Mouse (Mus musculus) lung, embryonic 16.5 days (tissue): Measurements from ENCODE around the gene Kdm4b. TPM values are rescaled to one million over a fixed set of nuclear protein-coding genes. Genes with fewer than 3 reads are reported as not detected.
A peak's percentile ranks its signal among the peaks of the same experiment; 100 is the strongest.

Experiments
- ATAC-seq: fragments of 200-750 bp; cut with Nextera tagmentation; 2 replicates; pipeline ENCODE4 v1.8.0; 2017; ENCODE audit warnings: low read depth, mild to moderate bottlenecking, moderate library complexity
- H3K27ac ChIP-seq: fragments of 300-500 bp; sonication (generic); 2 replicates; pipeline ENCODE4 v1.5.1; 2014; ENCODE audit warnings: mild to moderate bottlenecking, control low read depth, low read length
- H3K27me3 ChIP-seq: fragments of 300-500 bp; sonication (generic); 2 replicates; pipeline ENCODE4 v1.6.1; 2014; ENCODE audit warnings: low read depth, low read length, mixed read lengths; ENCODE audit not compliant: control insufficient read depth, insufficient read depth
- H3K36me3 ChIP-seq: fragments of 300-500 bp; sonication (generic); 2 replicates; pipeline ENCODE4 v1.6.1; 2014; ENCODE audit warnings: low read length; ENCODE audit not compliant: control insufficient read depth, insufficient read depth
- H3K4me1 ChIP-seq: fragments of 300-500 bp; sonication (generic); replicated peaks from 2 replicates; pipeline ENCODE4 v1.6.1; 2014; ENCODE audit warnings: low read length, mixed read lengths; ENCODE audit not compliant: control insufficient read depth, insufficient read depth
- H3K4me2 ChIP-seq: fragments of 300-500 bp; sonication (generic); 2 replicates; pipeline ENCODE4 v1.6.1; 2014; ENCODE audit warnings: low read depth, low read length, control low read depth
- H3K4me3 ChIP-seq: fragments of 300-500 bp; sonication (generic); 2 replicates; pipeline ENCODE4 v1.5.1; 2014; ENCODE audit warnings: mild to moderate bottlenecking, low read length, control low read depth
- H3K9ac ChIP-seq: fragments of 300-500 bp; sonication (generic); 2 replicates; pipeline ENCODE4 v1.6.1; 2014; ENCODE audit warnings: low read length, control low read depth
- H3K9me3 ChIP-seq: fragments of 300-500 bp; sonication (generic); 2 replicates; pipeline ENCODE4 v1.6.1; 2016; ENCODE audit warnings: low read length; ENCODE audit not compliant: control insufficient read depth
- WGBS: fragments of 180-500 bp; shearing (Covaris S2); extraction: QIAGEN DNeasy Blood & Tissue Kit; methylation state at CpG from one replicate; pipeline ENCODE4 v1.1.7; 2014; 5-methylcytosine and 5-hydroxymethylcytosine counted together
- polyA plus RNA-seq: library from polyadenylated mRNA; unstranded; fragments of >200 nt; fragmentation: Nextera tagmentation; extraction: Ambion mirVana; gene quantifications from 2 replicates; pipeline ENCODE4 v1.2.1, GENCODE M21; 2015

Gene Kdm4b
- polyA plus RNA-seq, 1 experiment from 2014 or later = 26.6 TPM

GRCm38 (mm10) chr17:56305156-56305555 lies 20.7 kb upstream of the Kdm4b start:
- no peak for ATAC-seq
- peak overlapping the region; percentile 98 for H3K4me2 ChIP-seq
- 17% methylated on average over 9 of the region's 9 CpGs for WGBS
- H3K27ac ChIP-seq = peak overlapping the region; percentile 57
- H3K9me3 ChIP-seq = no peaks in the 10 kb centered on the region
- peak overlapping the region; percentile 90 for H3K4me3 ChIP-seq
- peaks cover 41% of the 10 kb centered on the region for H3K4me1 ChIP-seq
- peak overlapping the region; percentile 75 for H3K9ac ChIP-seq
- H3K36me3 ChIP-seq = peaks cover 16% of the 10 kb centered on the region
- H3K27me3 ChIP-seq = no peaks in the 10 kb centered on the region

- WGBS = 48% methylated on average over 8 of the region's 8 CpGs
- Histone ChIP-seq H3K36me3 (peaks cover 22% of the 10 kb centered on the region), H3K27me3 (no peaks in the 10 kb centered on the region), H3K4me3 (peak overlapping the region; percentile 90), H3K4me1 (peaks cover 41% of the 10 kb centered on the region), H3K27ac (peak overlapping the region; percentile 57; the same call in 1 of the 2 replicates), H3K9ac (peak overlapping the region; percentile 75), H3K4me2 (peak overlapping the region; percentile 98), H3K9me3 (no peaks in the 10 kb centered on the region)
- no peak for ATAC-seq
Measured at GRCm38 (mm10) chr17:56305826-56306225, 20.0 kb upstream of the Kdm4b start.

GRCm38 (mm10) chr17:56308088-56308487 lies 17.8 kb upstream of the Kdm4b start:
- Histone ChIP-seq H3K27ac (peak overlapping the region; percentile 56), H3K9me3 (no peaks in the 10 kb centered on the region), H3K4me2 (0 out of 2 replicates have a peak overlapping the region, but pooled peaks have one; percentile 22), H3K4me3 (no peak overlapping the region), H3K27me3 (no peaks in the 10 kb centered on the region), H3K9ac (peak overlapping the region; percentile 49), H3K36me3 (peaks cover 35% of the 10 kb centered on the region), H3K4me1 (peaks cover 33% of the 10 kb centered on the region)
- ATAC-seq = no peak
- 47% methylated on average over 6 of the region's 6 CpGs for WGBS

GRCm38 (mm10) chr17:56309191-56309945 lies 16.5 kb upstream of the Kdm4b start:
- 0 out of 2 replicates have a peak, but pooled peaks have one; percentile 6 for ATAC-seq
- Histone ChIP-seq H3K9ac (no peak overlapping the region), H3K4me1 (peaks cover 33% of the 10 kb centered on the region), H3K9me3 (no peaks in the 10 kb centered on the region), H3K4me2 (no peak overlapping the region), H3K36me3 (peaks cover 44% of the 10 kb centered on the region), H3K27ac (no peak overlapping the region), H3K4me3 (no peak overlapping the region), H3K27me3 (no peaks in the 10 kb centered on the region)
- WGBS = 71% methylated on average over 15 of the region's 15 CpGs

GRCm38 (mm10) chr17:56324419-56324818 lies 1.4 kb upstream of the Kdm4b start:
- H3K27me3 ChIP-seq = no peaks in the 10 kb centered on the region
- ATAC-seq = no peak
- no peaks in the 10 kb centered on the region for H3K9me3 ChIP-seq
- no peak overlapping the region for H3K4me3 ChIP-seq
- H3K9ac ChIP-seq = no peak overlapping the region
- no peak overlapping the region for H3K4me2 ChIP-seq
- peaks cover 21% of the 10 kb centered on the region for H3K36me3 ChIP-seq
- 53% methylated on average over 3 of the region's 3 CpGs for WGBS
- H3K4me1 ChIP-seq = peaks cover 12% of the 10 kb centered on the region
- no peak overlapping the region for H3K27ac ChIP-seq

GRCm38 (mm10) chr17:56326153-56327147 lies 588 bp downstream of the Kdm4b start:
- ATAC-seq = peak; percentile 41
- Histone ChIP-seq H3K4me1 (peaks cover 12% of the 10 kb centered on the region), H3K4me3 (peak overlapping the region; percentile 68), H3K36me3 (peaks cover 12% of the 10 kb centered on the region), H3K27me3 (no peaks in the 10 kb centered on the region), H3K4me2 (peak overlapping the region; percentile 92), H3K9me3 (no peaks in the 10 kb centered on the region), H3K9ac (peak overlapping the region; percentile 77), H3K27ac (peak overlapping the region; percentile 90)
- WGBS = under 1% methylated on average over 61 of the region's 67 CpGs

GRCm38 (mm10) chr17:56329267-56329666 lies 3.4 kb downstream of the Kdm4b start:
- no peak overlapping the region for H3K9ac ChIP-seq
- H3K27me3 ChIP-seq = no peaks in the 10 kb centered on the region
- H3K9me3 ChIP-seq = no peaks in the 10 kb centered on the region
- no peak for ATAC-seq
- H3K36me3 ChIP-seq = no peaks in the 10 kb centered on the region
- no peak overlapping the region for H3K4me3 ChIP-seq
- peaks cover 12% of the 10 kb centered on the region for H3K4me1 ChIP-seq
- no peak overlapping the region for H3K27ac ChIP-seq
- H3K4me2 ChIP-seq = no peak overlapping the region

GRCm38 (mm10) chr17:56330345-56330744 lies 4.5 kb downstream of the Kdm4b start:
- Histone ChIP-seq H3K9me3 (no peaks in the 10 kb centered on the region), H3K4me3 (no peak overlapping the region), H3K4me2 (no peak overlapping the region), H3K27me3 (no peaks in the 10 kb centered on the region), H3K9ac (no peak overlapping the region), H3K36me3 (no peaks in the 10 kb centered on the region), H3K27ac (no peak overlapping the region), H3K4me1 (peaks cover 12% of the 10 kb centered on the region)
- ATAC-seq = no peak
- 71% methylated on average over 3 of the region's 3 CpGs for WGBS

- ATAC-seq = no peak
- H3K4me3 ChIP-seq = no peak overlapping the region
- 0 out of 2 replicates have a peak overlapping the region, but pooled peaks have one; percentile 22 for H3K9ac ChIP-seq
Measured at GRCm38 (mm10) chr17:56331256-56331655, 5.4 kb downstream of the Kdm4b start.

More at GRCm38 (mm10) chr17:56331256-56331655, 5.4 kb downstream of the Kdm4b start:
- H3K36me3 ChIP-seq = no peaks in the 10 kb centered on the region
- H3K9me3 ChIP-seq = no peaks in the 10 kb centered on the region
- peaks cover 12% of the 10 kb centered on the region for H3K4me1 ChIP-seq
- no peak overlapping the region for H3K27ac ChIP-seq
- no peak overlapping the region for H3K4me2 ChIP-seq
- H3K27me3 ChIP-seq = no peaks in the 10 kb centered on the region
